Mouse (Mus musculus): ENCODE measurements around the gene Arhgef10l. TPM values are rescaled to one million over a fixed set of nuclear protein-coding genes. Genes with fewer than 3 reads are reported as not detected.
A peak's percentile ranks its signal among the peaks of the same experiment; 100 is the strongest.

Arhgef10l gene
- total RNA-seq, 2 experiments from 2014 or later, result 68.5 to 72.7 TPM

- no peak for DNase-seq
Measured at GRCm38 (mm10) chr4:140694551-140695060, 28.8 kb upstream of the Arhgef10l start.

- no peak for DNase-seq
Measured at GRCm38 (mm10) chr4:140693513-140693912, 27.7 kb upstream of the Arhgef10l start.

- DNase-seq, result no peak
Measured at GRCm38 (mm10) chr4:140691481-140691880, 25.7 kb upstream of the Arhgef10l start.

GRCm38 (mm10) chr4:140689873-140690655 is 24.3 kb upstream of the Arhgef10l start:
- no peak for DNase-seq

- no peak for DNase-seq
Measured at GRCm38 (mm10) chr4:140688826-140689425, 23.1 kb upstream of the Arhgef10l start.

- peak in 1 of 2 experiments; percentile 61 for DNase-seq
Measured at GRCm38 (mm10) chr4:140688044-140688825, 22.4 kb upstream of the Arhgef10l start.

- no peak for DNase-seq
Measured at GRCm38 (mm10) chr4:140684881-140685303, 19.1 kb upstream of the Arhgef10l start.

GRCm38 (mm10) chr4:140684141-140684871 is 18.5 kb upstream of the Arhgef10l start:
- DNase-seq, result peak; percentile 77 to 82

GRCm38 (mm10) chr4:140683608-140684007 is 17.8 kb upstream of the Arhgef10l start:
- DNase-seq, result no peak

- DNase-seq, result no peak
Measured at GRCm38 (mm10) chr4:140680731-140681397, 15.1 kb upstream of the Arhgef10l start.

GRCm38 (mm10) chr4:140679723-140680380 is 14.0 kb upstream of the Arhgef10l start:
- DNase-seq, result peak; percentile 86 to 90

- peak in 1 of 2 experiments; percentile 49 for DNase-seq
Measured at GRCm38 (mm10) chr4:140679038-140679437, 13.2 kb upstream of the Arhgef10l start.

GRCm38 (mm10) chr4:140674345-140674926 is 8.6 kb upstream of the Arhgef10l start:
- DNase-seq, result peak; percentile 84 to 93

- DNase-seq, result no peak
Measured at GRCm38 (mm10) chr4:140673527-140674264, 7.9 kb upstream of the Arhgef10l start.

- no peak for DNase-seq
Measured at GRCm38 (mm10) chr4:140667802-140668201, 2.0 kb upstream of the Arhgef10l start.

GRCm38 (mm10) chr4:140665053-140665452 is 759 bp downstream of the Arhgef10l start:
- no peak for DNase-seq

GRCm38 (mm10) chr4:140662882-140663585 is 2.8 kb downstream of the Arhgef10l start:
- DNase-seq, result no peak

GRCm38 (mm10) chr4:140662453-140662852 is 3.4 kb downstream of the Arhgef10l start:
- DNase-seq, result peak in 1 of 2 experiments; percentile 52
